Mouse (Mus musculus): ENCODE results near the gene Reln.

Reln gene

DNA sequence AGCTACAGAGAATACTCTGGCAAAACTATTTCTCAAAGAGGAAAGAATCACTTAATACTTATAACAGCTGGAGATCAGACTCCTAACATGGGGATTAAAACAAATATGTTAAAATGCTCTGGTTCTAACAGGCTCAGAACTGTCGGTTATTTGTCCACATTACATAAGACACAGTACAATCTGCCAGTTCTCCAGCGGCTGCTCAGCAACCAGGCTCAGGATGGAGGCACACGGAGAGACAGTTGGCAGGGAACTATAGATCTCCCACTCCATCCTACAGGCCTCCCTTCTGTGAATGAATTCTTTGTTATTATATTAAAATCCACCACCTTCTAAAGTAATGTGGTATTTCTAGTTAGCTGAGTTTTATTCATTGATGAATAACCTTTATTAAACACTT lies 37.4 kb downstream of the Reln start:
- DNase-seq = no peak

DNA sequence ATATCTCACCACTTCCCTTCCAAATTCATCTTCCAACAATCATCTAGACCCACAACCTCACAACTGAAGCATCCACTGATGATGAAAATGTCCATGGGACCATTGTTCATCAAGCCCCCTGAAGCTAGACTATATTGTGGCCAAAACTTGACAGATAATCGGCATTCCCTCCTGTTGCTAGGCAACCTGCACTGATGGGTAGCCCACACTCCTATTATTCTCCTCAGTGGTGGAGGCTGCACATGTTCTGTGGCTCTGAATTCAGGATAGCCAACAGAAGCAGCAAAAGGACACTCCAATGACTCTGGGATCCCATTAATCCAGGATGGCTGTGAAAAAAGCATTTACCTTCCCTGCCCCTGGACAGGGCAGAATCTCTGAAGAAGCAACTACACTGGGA lies 40.8 kb downstream of the Reln start:
- no peak for DNase-seq

DNA sequence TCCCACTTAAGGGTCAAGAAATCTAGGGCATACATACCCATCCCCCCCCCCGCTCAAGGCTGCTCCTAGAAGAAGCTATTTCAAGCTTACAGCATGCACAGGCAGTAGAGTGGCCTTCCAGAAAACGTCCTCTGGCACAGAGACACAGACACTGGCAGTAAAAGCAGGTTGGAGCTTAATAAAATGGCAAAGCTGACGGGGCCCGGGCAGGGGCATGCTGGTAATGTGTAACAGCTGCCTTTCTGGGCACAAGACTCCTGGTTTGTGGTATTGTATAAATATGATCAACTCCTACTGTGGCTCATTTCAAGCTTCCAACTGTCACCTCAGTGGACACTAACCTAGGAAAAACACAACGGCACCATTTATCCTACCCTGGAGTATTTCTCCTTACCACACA lies 42.2 kb downstream of the Reln start:
- no peak for DNase-seq

DNA sequence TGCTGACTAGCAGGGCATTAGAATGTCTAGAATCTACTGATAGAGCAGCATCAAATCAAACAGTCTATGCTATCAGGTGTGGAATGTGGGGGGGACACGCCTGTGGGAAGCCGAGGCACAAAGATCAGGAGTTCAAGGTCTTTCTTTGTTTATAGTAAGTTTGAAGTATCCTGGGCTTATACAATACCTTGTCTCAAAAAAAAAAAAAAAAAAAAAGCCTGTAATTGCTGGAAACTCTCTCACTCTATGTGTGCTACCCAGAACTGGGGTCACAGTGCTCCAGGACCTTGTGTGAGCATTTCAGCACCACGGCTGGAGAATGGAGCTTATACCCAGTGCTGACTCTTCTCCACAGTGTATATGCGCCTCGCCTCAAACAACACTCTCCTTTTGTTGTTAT lies 43.7 kb downstream of the Reln start:
- DNase-seq = no peak

DNA sequence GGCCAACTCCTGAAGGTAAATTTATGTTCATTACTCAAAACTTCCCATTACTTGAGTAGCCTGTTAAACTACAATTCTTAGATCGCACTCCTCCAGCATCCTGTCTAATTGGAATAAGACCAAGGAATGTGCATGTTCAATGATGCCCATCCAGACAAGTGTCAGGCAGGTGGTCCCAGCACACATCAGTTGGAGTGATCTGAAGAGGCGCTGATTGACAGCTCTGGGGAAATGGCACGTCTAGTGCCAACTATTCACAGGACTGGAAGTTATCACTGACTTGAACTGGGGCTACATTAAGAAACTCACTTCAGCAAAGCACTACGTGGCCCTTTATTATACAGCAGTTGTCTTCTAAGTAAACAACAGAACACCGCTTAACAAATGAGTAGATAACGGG lies 44.5 kb downstream of the Reln start:
- DNase-seq = no peak

DNA sequence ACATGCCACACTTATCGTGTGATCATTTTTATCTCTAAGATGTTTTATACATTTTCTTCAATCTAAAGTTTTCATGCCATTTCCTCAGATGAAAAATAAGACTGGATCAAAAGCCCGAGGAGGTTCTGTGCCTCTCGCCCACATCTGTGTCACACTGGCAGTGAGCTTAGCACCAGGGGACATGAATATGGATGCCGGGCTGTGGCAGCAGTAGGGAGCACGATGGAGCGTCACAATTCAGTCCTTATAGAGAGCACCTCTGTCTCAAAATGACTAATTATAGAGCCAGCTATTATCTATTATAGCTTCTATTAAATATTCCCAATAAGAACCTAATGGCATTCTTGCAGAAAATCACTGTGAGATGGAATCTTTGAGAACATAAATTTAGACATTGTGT lies 49.3 kb downstream of the Reln start:
- no peak for DNase-seq

DNA sequence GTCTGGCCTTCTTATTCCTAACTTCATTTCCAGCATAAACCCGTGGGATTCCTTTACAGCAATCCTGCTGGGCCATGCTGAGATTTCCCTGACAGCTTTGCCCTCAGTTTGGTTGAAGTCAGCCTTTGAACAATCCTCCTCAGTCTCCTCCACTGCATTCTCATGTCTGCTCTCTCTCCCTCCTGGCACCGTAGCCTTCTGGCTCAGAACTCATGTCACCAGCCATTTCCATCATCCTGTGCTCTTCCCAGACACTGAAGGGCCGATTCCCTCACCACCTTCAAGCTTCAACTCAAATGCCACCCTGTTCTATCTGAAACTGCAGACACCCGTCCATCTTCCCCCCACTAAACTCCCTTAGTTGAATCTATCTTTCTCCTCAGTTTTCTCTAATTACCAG lies 53.1 kb downstream of the Reln start:
- DNase-seq = no peak

DNA sequence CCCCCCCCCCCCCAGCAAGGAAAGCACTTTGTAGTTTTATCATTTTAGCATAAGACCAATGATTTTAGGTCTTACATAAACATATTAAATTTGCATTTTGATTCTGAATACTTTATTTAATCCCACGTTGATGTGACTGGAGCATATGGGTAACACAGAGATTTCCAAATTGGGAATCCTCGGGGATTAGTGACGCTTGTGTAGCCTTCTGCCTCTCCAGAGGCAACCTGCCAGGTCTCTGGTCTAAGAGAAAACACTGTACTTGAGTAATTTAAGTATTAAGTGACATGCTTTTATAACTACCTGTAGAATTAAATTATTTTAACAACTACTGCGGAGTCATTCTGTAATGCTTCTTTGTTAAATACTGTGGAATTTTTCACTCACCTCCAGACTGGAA lies 59.1 kb downstream of the Reln start:
- no peak for DNase-seq

DNA sequence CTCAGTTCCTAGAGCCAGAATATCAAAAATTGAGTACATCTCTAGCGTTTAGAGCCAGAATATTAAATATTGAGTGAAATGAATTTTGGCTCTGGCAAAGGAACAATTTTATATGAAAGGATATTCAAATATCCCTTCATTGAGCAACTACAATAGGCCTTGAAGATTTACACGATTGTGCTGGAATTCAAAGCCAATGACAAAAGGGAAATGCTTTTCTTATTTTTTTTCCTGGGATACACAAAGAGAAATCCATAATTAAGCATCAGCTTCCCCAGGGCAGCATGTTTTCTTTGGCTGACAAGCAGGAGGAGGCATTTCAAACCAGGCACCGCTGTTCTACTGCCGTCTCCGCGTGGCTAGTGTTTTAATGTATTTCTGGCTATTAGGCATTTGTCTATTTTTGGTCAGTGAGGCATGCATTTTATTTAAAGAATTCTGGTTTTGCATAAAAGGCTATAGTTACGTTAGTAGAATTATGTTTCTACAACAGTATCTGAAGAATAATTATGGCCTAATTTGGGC lies 62.3 kb downstream of the Reln start:
- no peak for DNase-seq

DNA sequence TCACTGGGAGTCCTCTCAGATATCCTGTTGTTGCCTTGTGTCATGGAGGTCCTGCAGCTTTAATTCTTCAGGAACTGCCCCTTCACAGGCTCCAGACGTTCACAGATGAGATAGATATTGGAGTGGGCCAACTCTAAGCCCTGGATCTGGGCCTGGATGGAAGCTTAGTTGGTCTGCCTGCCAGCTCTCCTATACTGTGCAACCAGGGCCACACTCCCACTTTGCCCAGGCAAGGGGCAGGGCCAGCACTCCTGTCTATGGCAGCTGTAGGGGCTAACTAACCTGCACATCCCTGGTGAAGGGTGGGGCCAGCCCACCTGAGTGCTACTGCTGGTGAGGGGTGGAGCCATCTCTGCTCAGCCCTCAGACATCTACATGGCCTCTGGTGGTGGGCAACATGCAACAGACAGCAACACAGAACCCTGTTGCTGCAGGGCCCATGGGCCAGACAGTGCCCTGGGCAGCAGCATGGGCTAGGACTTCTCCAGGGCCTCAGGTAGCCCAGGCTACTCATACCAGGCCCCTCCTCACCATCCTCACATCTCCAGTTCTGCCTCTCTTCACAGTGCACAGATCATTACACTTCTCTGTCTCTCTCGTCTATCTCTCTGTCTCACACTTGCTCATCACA lies 63.9 kb downstream of the Reln start:
- DNase-seq = no peak

DNA sequence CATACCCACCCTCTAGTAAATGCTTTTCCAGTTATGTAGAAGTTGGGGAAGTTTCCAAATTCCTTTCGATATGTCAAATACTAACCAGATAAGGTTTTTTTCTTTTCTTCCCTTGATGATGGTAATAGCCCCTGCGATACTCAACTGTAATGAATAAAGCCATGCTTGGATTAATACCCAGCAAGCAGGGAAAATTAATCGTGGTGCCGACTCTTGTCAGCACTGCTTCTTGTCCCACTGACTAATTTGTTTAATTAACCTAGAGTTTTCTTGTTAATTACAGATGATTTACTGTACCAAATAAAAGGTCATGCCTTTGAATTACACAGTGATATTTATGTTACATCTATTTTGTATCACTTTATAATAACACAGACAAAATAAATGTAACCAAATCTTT lies 65.3 kb downstream of the Reln start:
- no peak for DNase-seq

DNA sequence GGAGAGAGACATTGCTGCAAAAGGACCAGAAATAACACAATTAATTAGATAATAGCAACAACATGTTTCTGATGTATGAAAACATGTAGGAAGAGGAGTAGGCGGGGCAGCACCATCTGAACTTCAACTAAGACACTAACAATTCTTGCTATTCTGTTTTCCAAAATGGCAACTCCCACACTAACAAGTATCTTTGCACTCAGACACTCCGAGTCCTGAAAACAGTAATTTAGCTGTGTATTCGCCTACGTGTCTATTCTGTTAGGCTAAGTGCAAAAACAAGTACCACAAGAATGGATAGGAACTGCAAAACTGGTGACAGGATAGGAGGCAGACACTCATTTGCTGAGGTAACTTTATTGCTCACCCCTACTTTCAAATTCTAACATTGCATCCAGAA lies 70.4 kb downstream of the Reln start:
- no peak for DNase-seq

DNA sequence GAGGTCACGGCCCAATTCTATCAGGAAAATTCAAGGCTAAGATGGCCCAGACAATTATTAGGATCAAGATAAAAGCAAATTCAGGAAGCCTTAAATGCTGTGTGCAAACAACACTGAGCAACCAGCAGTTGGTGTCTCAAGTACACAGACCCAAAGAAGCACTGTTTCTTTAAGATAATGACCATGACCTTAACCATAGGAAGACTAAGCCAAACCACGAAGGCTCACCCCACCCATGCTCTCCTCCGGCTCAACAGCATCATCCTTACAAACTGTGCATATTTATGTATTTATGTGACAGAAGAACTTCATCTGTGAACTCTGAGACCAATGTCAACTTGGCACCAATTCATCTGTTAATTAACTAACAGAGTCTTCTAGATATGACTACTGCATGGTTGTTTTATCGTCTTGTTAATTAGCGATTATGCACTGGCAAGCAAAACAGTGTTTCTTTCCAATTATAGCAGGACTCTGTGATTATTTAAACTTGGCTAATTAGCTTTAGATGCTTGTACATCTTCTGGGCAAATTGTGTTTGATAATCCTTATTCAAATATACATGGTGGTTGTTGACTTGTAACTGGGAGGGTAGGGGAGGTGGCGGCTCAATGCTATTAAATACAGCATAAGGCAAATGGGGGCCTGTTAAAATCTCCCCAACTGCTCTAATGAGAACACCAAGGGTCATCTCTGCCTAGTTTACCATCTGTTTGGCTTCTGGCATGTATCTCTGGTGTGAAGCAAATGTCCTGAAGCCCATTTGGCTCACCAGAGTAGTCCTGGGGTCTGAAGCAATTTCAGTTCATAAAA lies 77.8 kb downstream of the Reln start:
- no peak for DNase-seq

DNA sequence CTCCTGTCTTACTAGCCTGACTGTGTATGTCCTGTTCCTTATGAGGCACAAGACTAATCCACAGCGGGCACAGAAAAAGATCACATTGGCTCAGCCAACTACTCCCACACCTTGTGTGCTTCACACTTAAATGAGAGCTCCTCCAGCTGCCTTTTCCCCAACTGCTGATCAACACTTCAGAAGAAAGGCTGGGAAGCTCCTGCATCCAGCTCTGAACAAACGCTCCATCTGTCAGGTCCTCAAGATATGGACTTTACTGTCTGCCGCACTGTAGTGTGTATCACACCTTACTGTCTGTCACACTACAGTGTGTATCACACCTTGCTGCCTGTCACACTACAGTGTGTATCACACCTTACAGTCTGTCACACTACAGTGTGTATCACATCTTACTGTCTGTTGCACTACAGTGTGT lies 82.1 kb downstream of the Reln start:
- no peak for DNase-seq

DNA sequence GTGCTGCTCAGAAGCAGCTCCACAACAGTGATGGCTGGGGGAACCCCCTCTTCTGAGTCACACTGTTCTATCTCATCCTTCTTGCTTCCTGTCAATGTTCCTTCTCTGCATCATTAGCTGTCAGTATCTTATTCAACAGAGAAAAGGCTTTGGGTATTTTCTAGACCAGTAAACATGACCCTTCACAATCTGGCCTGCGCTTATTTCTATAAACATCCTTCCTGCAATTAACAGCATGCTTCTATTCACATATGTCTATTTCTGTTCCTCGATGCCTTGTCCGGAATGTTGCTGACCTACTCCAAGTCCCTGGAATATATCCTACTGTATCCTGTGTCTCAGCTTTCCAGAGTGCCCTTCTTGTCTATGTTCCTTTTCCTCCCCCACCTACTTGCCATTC lies 89.2 kb downstream of the Reln start:
- DNase-seq = no peak

DNA sequence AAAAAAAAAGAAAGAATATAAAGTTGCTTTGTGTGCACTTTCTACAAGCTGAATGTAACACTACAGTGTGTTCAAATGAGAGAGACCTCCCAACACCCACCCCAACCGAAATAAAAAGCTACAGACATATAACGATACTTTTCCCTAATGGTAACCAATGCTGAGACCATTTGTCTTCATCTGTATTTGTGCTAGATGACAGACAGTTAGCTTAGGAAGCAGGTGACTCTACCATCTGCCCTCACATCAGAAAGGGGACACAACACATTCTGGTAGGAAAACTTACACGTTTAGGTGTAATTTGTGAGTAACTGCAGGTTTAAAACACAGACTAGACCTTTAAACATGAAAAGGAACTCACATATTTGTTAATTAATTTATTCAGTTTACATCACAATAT lies 90.6 kb downstream of the Reln start:
- DNase-seq = no peak

DNA sequence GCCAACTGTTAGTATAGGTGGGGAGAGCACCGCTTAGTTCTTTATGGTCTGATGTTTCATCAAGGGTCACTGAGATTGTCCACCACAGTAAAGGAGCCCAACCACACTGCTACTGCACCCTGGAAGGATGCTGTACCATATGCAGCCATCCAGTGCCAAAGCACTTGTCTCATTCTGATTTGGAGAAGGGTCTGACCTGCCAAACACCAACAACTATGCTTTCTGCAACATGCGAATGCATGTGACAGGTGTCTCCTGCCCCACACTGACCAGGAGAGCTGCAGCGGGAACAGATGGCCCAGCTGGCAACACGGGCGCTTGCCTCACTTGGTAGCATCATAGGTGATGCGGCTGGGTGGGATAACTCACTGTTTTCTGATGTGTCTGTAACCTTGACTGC lies 91.2 kb downstream of the Reln start:
- no peak for DNase-seq

DNA sequence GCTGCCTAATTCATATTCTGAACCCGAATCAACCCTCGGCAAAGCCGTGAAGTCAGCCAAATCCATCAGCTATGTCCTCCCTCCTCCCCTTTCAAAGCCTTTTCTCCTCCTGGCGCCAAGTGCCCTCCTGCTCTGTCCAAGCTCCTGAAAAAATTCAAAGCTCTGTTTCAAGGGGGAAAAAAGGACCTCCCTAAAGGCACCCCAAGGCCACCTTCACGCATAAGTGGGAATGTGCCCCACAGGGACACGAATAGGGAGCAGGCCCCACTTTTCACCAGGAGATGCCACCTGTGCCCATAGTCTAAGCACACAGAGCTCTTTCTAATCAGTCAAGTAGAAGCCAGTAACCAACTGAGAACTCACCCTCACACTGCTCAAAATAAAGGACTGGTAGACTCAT lies 96.7 kb downstream of the Reln start:
- DNase-seq = no peak

DNA sequence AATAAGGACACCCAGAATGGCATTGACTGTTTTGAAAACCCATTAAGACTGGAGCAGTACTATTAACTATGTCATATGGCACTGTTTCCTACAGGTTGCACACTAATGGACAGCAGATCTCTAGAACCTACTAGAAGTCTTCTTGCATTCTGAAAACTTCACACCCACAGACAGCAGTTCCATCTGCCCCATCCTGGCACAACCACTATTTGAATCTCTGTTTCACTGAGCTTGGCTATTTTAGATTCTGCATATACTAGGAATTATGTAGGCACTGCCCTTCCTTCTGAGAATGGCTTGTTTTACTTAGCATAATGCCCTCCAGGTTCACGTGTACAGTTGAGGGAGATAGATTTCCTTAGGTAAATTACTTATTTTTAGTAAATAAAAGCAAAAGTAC lies 99.4 kb downstream of the Reln start:
- DNase-seq = no peak

DNA sequence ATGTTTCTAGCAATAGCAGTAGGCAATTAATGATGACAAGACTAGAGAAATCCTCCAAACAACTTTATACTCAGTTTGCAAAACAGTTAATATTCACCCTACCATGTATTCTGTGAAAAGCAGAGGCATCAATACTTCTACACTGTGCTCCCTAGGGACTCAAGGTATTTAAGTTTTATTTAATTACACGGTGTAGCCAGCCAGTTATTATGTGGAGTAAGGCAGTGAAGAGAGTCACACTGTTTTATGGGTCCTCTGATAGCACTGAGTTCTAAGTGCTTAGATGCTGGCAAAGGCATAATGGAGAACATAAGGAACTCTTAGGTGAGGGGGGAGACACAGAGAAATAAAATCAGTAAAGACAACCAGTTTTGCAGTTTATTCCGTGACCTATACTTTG lies 101.0 kb downstream of the Reln start:
- DNase-seq = no peak

DNA sequence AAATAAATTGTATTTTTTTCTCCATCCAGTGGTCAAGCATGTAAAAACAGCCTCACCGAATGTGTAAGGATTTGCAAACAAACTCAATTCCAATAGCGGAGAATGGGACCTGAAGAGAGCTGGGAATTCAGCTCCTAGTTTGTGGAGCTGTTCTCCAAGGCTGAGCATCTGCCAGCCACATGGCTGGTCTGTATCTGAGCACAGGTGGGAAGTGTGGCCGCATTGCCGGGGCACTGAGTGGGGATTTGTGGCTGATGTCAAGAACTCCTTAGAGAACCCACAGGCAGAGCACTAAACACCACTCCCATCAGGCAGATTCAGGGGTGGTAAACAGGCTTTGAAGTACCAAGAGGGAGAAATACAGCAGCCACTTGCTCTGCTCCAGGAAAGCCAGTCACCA lies 102.9 kb downstream of the Reln start:
- no peak for DNase-seq

DNA sequence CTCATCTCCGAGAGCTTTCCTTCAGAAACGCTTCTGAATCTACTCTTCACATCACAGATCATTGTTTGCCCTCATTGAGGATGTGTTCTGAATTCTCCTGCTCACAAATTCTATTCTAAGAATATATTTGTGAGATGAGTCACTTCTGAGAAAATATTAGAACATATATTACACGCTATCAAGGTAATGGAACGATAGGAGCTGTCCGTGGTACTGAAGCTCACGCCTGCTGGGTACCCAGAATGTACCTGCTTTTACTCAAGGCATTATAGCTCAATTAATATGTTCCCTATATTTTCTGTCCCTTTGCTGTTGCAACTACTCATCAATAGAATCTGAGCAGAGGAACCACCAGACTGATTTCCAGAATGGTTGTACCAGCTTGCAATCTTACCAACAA lies 107.7 kb downstream of the Reln start:
- peak in 1 of 2 experiments; percentile 4 for DNase-seq

DNA sequence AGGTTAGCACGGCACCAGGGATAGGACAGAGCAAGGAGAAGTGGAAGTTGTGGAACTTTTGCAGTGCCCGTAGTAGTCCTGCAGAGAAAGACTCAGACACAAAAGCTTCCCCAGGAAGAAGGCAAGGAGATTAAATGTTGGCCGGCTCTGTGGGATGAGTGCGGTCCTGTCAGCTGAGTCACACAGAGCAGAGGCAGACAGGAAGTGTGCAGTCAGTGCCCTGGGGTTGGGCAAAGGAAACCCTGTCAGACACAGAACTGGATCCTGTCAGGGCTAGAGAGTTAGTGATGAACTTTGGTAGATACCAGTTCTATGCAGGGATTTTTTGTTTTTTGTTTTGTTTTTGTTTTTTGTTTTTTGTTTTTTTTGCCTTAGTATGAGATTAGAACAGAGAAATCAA lies 120.0 kb downstream of the Reln start:
- DNase-seq = no peak

DNA sequence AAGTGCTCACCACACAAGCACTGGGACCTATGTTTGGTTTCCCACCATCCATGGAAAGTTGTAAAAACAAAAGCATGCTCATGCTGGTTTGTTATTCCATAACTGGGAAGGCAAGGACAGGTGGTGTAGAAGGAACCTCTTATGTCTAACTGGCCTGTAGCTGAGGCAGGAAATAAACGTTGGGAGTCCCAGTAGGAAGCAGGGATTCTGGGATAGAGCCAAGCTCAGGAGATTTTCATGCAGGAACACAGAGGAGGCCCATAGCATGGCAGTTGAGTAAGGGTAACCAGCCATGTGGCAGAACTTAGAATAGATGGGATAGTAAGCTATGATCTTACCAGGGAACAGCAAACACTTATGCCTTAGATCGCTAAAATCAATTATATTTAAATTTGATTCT lies 120.6 kb downstream of the Reln start:
- DNase-seq = no peak
